Mouse (Mus musculus): ENCODE results near the gene Gramd1b.

The Gramd1b gene

GRCm38 (mm10) chr9:40316865-40317660 is 214.1 kb downstream of the Gramd1b start:
- no peak for DNase-seq (ENCODE audit: low spot score in 2 of 2)

- no peak for DNase-seq (ENCODE audit: low spot score in 2 of 2)
These were observed 219.4 kb downstream of the Gramd1b start for GRCm38 (mm10) chr9:40311813-40312212.

GRCm38 (mm10) chr9:40309876-40310275 is 221.3 kb downstream of the Gramd1b start:
- DNase-seq (ENCODE audit: low spot score in 2 of 2): no peak

GRCm38 (mm10) chr9:40307311-40307710 is 223.9 kb downstream of the Gramd1b start:
- DNase-seq (ENCODE audit: low spot score in 2 of 2): no peak

GRCm38 (mm10) chr9:40304243-40304642 is 226.9 kb downstream of the Gramd1b start:
- DNase-seq (ENCODE audit: low spot score in 2 of 2): no peak

GRCm38 (mm10) chr9:40302375-40302774 is 228.8 kb downstream of the Gramd1b start:
- no peak for DNase-seq (ENCODE audit: low spot score in 2 of 2)

- DNase-seq (ENCODE audit: low spot score in 2 of 2): no peak
These were observed 229.7 kb downstream of the Gramd1b start for GRCm38 (mm10) chr9:40301475-40301874.

GRCm38 (mm10) chr9:40300018-40300989 is 230.9 kb downstream of the Gramd1b start:
- DNase-seq (ENCODE audit: low spot score in 2 of 2): no peak

GRCm38 (mm10) chr9:40299323-40299722 is 231.9 kb downstream of the Gramd1b start:
- no peak for DNase-seq (ENCODE audit: low spot score in 2 of 2)

- DNase-seq (ENCODE audit: low spot score in 2 of 2): no peak
These were observed 233.2 kb downstream of the Gramd1b start for GRCm38 (mm10) chr9:40297969-40298368.

- DNase-seq (ENCODE audit: low spot score in 2 of 2): peak in 1 of 2 experiments; percentile 62
These were observed 234.9 kb downstream of the Gramd1b start for GRCm38 (mm10) chr9:40296251-40296650.

- DNase-seq (ENCODE audit: low spot score in 2 of 2): no peak
These were observed 236.3 kb downstream of the Gramd1b start for GRCm38 (mm10) chr9:40294866-40295265.

- no peak for DNase-seq (ENCODE audit: low spot score in 2 of 2)
These were observed 237.0 kb downstream of the Gramd1b start for GRCm38 (mm10) chr9:40294210-40294609.

GRCm38 (mm10) chr9:40293740-40294139 is 237.4 kb downstream of the Gramd1b start:
- no peak for DNase-seq (ENCODE audit: low spot score in 2 of 2)

GRCm38 (mm10) chr9:40293286-40293685 is 237.9 kb downstream of the Gramd1b start:
- DNase-seq (ENCODE audit: low spot score in 2 of 2): no peak

GRCm38 (mm10) chr9:40292475-40292874 is 238.7 kb downstream of the Gramd1b start:
- DNase-seq (ENCODE audit: low spot score in 2 of 2): no peak

- DNase-seq (ENCODE audit: low spot score in 2 of 2): no peak
These were observed 248.2 kb downstream of the Gramd1b start for GRCm38 (mm10) chr9:40282968-40283367.

GRCm38 (mm10) chr9:40279438-40279837 is 251.7 kb downstream of the Gramd1b start:
- no peak for DNase-seq (ENCODE audit: low spot score in 2 of 2)

- no peak for DNase-seq (ENCODE audit: low spot score in 2 of 2)
These were observed 253.5 kb downstream of the Gramd1b start for GRCm38 (mm10) chr9:40277671-40278070.

GRCm38 (mm10) chr9:40275904-40276303 is 255.3 kb downstream of the Gramd1b start:
- no peak for DNase-seq (ENCODE audit: low spot score in 2 of 2)

- DNase-seq (ENCODE audit: low spot score in 2 of 2): no peak
These were observed 258.4 kb downstream of the Gramd1b start for GRCm38 (mm10) chr9:40272822-40273221.

- DNase-seq (ENCODE audit: low spot score in 2 of 2): no peak
These were observed 260.1 kb downstream of the Gramd1b start for GRCm38 (mm10) chr9:40271075-40271474.

- no peak for DNase-seq (ENCODE audit: low spot score in 2 of 2)
These were observed 261.3 kb downstream of the Gramd1b start for GRCm38 (mm10) chr9:40269880-40270279.
